Mouse (Mus musculus) Patski (cell line): ENCODE results near the gene Ext2. TPM values are rescaled to one million over a fixed set of nuclear protein-coding genes. Genes with fewer than 3 reads are reported as not detected.

Source experiments
- ATAC-seq: fragments of 100-300 bp; one replicate; pipeline ENCODE4 v1.8.0; 2021
- CTCF ChIA-PET: fragments of 350-600 bp; sonication (Branson Sonifier 250); formaldehyde crosslinking; loops from one replicate; lab custom pipeline; 2022; ENCODE audit warnings: inconsistent platforms; lab: Charles Lee
- POLR2A ChIA-PET: fragments of 350-600 bp; sonication (Branson Sonifier 250); formaldehyde crosslinking; loops from one replicate; lab custom pipeline; 2022; ENCODE audit warnings: antibody characterized with exemption, inconsistent platforms; lab: Charles Lee
- DNase-seq: peaks from one replicate; pipeline ENCODE4 v3.0.0-alpha.2; 2011; ENCODE audit warnings: low read depth, low spot score
- H3K27me3 ChIP-seq: fragments of 371-371 bp; one replicate; pipeline ENCODE4 v1.5.1; 2021
- CTCF ChIP-seq: fragments of 100-300 bp; IDR thresholded peaks from one replicate; pipeline ENCODE4 v1.5.1; 2021
- in situ Hi-C: fragments of 300-500 bp; cut with MboI; formaldehyde crosslinking; loops from 3 replicates; pipeline ENCODE4 v1.11.1; 2018; ENCODE audit warnings: low pct_unique_long_range_greater_than_20kb, mixed read lengths
- polyA plus RNA-seq: library from polyadenylated mRNA; unstranded; gene quantifications from one replicate; pipeline ENCODE4 v1.2.3, GENCODE M21; 2021

The Ext2 gene
- polyA plus RNA-seq, 1 experiment from 2014 or later: 196 TPM

- no peak for ATAC-seq
- in situ Hi-C loops: no loop called here
- POLR2A ChIA-PET: no interaction called here
Observed at GRCm38 (mm10) chr2:93615845-93616689, 206.3 kb downstream of the Ext2 start.

GRCm38 (mm10) chr2:93613020-93613419, 209.3 kb downstream of the Ext2 start:
- in situ Hi-C loops: no loop called here
- TF ChIP-seq CTCF: no peak
- ATAC-seq (no peak), DNase-seq (no peak)
- H3K27me3 ChIP-seq: peaks cover 32% of the 10 kb centered on the region
- POLR2A ChIA-PET: no interaction called here
- CTCF ChIA-PET: no interaction called here

More at GRCm38 (mm10) chr2:93615845-93616689, 206.3 kb downstream of the Ext2 start:
- DNase-seq: no peak
- no peak for TF ChIP-seq CTCF
- peaks cover 46% of the 10 kb centered on the region for H3K27me3 ChIP-seq
- CTCF ChIA-PET: no interaction called here

Other genes with a start within 250 kb of the Ext2 start
- not detected for gene Alx4, start 180.2 kb downstream of the Ext2 start, polyA plus RNA-seq
- gene Accs, start 27.4 kb upstream of the Ext2 start, polyA plus RNA-seq: 13.6 TPM
- gene Accsl, start 46.6 kb upstream of the Ext2 start, polyA plus RNA-seq: not detected
- gene Gm13889, start 134.6 kb upstream of the Ext2 start, polyA plus RNA-seq: 0.37 TPM
- not detected for gene Gm27027, start 173.8 kb upstream of the Ext2 start, polyA plus RNA-seq
- gene Alkbh3, start 188.2 kb upstream of the Ext2 start, polyA plus RNA-seq: 35.1 TPM